Mouse (Mus musculus) erythroblast, embryonic 14.5 days (primary cell): ENCODE data around the gene Fzd4.

Experiments
- GATA1 ChIP-seq: IDR thresholded peaks from 2 replicates; pipeline ENCODE4 v1.6.1; 2012; ENCODE audit warnings: low read length, inconsistent platforms, mixed read lengths
- TAL1 ChIP-seq: IDR thresholded peaks from 3 replicates; pipeline ENCODE4 v1.6.1; 2012; ENCODE audit warnings: low read length, inconsistent platforms, mixed read lengths

GRCm38 (mm10) chr7:89442242-89442641 lies 38.1 kb downstream of the Fzd4 start:
- TF ChIP-seq GATA1 (no peak), TAL1 (no peak)
